Mouse (Mus musculus): Measurements from ENCODE around the gene Madd. TPM values are rescaled to one million over a fixed set of nuclear protein-coding genes. Genes with fewer than 3 reads are reported as not detected.

Gene Madd
- 13.3 and 16.2 TPM in 2 replicates for polyA plus RNA-seq (2016; fragmentation: Nextera tagmentation; extraction: Ambion mirVana)

DNA sequence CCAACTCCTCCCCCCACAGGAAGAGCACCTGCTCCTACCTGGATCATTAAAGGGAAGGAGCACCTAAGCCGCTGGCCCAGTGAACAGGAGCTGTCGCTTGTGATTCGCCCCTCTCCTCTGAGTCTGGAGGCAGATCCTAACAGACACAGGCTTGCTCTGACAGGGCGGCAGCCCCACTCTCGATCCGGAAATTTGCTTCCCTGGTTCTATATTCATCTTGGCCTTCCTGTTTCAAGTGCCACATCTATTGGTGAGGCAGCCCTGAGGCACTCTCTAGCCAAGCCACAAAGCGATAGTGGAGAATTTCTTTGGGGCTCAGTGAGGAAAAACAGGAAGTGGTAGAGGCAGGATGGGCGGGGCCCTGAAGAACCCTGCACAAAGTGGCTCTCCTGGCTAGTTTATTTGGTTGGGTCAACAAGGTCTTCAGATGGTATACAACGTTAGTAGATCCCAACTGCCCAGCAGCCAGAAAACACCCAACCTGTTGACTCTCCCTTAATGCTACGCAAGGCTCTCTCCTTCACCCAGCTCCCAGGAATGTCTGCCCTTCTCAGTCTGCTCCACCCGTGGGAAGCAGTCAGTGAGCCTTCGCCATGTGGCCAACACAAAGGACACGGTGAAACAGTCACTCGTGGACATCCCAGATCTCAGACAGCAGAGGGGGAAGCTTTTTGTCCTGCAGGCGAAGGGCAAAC, at the start of gene Madd:
Gene Madd, minus strand, starts transcription at position 127 of the 695 bp plus-strand sequence.
- WGBS: 66% methylated on average over 15 of the region's 15 CpGs
- Histone ChIP-seq H3K4me2 (peak within 1 kb of the TSS; percentile 83), H3K36me3 (no peaks in the 10 kb centered on the region), H3K27me3 (peaks cover 9% of the 10 kb centered on the region; the same call in 1 of the 2 replicates), H3K27ac (peak within 1 kb of the TSS; percentile 83), H3K9ac (replicated peaks) (peak within 1 kb of the TSS; percentile 74), H3K4me1 (replicated peaks) (peaks cover 14% of the 10 kb centered on the region), H3K4me3 (replicated peaks) (peak within 1 kb of the TSS; percentile 85), H3K9me3 (no peaks in the 10 kb centered on the region)
- ATAC-seq (ENCODE audit: insufficient number of reproducible peaks, insufficient read depth, low FRiP score, low TSS enrichment, low read depth): no peak

GRCm38 (mm10) chr2:91229735-91230134, 46.1 kb upstream of the Madd start:
- no peaks in the 10 kb centered on the region for H3K9me3 ChIP-seq
- H3K4me3 ChIP-seq (replicated peaks): no peak overlapping the region
- 63% methylated on average over 2 of the region's 2 CpGs for WGBS
- H3K4me1 ChIP-seq (replicated peaks): no peaks in the 10 kb centered on the region
- H3K4me2 ChIP-seq: no peak overlapping the region
- no peak overlapping the region for H3K27ac ChIP-seq
- no peak overlapping the region for H3K9ac ChIP-seq (replicated peaks)
- H3K36me3 ChIP-seq: peaks cover 11% of the 10 kb centered on the region; the same call in 1 of the 2 replicates
- no peaks in the 10 kb centered on the region for H3K27me3 ChIP-seq
- no peak for ATAC-seq (ENCODE audit: insufficient number of reproducible peaks, insufficient read depth, low FRiP score, low TSS enrichment, low read depth)

DNA sequence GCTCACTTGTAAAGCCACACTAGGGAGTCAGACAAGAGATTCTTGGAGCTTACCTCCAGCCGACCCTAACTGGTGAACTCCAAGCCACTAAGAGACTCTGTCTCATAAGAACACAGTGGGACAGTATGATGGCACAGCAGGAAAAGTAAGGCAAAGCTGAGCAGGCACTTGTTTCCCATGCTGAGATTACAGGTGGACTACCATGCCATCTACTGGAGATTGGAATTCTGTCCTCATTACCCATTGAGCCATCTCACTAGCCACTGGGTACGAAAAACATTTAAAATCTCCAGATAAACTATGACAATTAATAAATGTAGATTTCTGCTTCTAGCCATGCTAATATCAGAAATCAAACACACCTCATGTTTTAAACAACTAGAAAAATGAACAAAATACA, 40.0 kb upstream of the Madd start:
- no peak for ATAC-seq (ENCODE audit: insufficient number of reproducible peaks, insufficient read depth, low FRiP score, low TSS enrichment, low read depth)
- no peak overlapping the region for H3K9ac ChIP-seq (replicated peaks)
- H3K27me3 ChIP-seq: no peaks in the 10 kb centered on the region
- H3K27ac ChIP-seq: no peak overlapping the region
- H3K4me2 ChIP-seq: no peak overlapping the region
- no peaks in the 10 kb centered on the region for H3K4me1 ChIP-seq (replicated peaks)
- no peaks in the 10 kb centered on the region for H3K9me3 ChIP-seq
- no peak overlapping the region for H3K4me3 ChIP-seq (replicated peaks)
- peaks cover 2% of the 10 kb centered on the region; the same call in 1 of the 2 replicates for H3K36me3 ChIP-seq
- 84% methylated on average over 2 of the region's 2 CpGs for WGBS

DNA sequence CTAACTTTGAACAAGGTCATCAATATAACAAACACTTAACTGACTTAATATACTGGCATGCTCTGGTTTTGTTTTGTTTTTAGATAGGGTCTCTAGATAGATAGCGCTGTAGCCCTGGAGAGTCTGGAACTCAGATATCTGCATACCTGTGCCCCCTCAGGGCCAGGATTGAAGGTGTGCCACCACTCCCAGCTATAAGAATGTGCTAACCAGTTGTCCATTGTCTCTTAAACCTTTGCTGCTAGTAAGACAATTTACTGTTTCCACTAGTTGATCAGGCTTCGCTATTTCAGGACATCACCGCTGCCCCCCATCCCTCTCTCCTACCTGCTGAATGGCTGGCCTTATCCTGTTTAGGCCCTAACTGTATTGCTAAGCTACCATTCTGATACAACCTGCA, 36.9 kb upstream of the Madd start:
- 97% methylated on average over 3 of the region's 3 CpGs for WGBS
- Histone ChIP-seq H3K27ac (no peak overlapping the region), H3K4me3 (replicated peaks) (no peak overlapping the region), H3K36me3 (peaks cover 30% of the 10 kb centered on the region), H3K9me3 (no peaks in the 10 kb centered on the region), H3K4me2 (no peak overlapping the region), H3K27me3 (no peaks in the 10 kb centered on the region), H3K4me1 (replicated peaks) (no peaks in the 10 kb centered on the region), H3K9ac (replicated peaks) (no peak overlapping the region)
- no peak for ATAC-seq (ENCODE audit: insufficient number of reproducible peaks, insufficient read depth, low FRiP score, low TSS enrichment, low read depth)

DNA sequence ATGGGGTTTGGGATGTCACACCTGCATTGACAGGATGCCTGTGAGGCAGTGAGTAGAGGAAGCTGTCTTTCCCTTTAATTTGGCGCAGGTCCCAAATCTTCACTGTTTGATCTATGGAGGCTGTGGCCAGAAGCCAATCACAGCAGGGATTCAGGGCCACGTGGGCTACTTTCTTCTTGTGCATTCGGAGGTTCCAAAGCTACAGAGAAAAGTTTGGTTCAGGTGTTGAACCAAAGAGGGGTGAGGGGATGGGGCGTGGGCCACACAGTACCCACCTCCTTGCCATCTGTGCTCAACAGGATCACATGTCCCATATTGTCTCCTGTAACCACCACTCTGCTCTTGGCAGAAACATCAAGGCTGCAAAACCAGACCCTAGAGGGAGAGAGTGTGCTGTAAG, 33.4 kb upstream of the Madd start:
- ATAC-seq (ENCODE audit: insufficient number of reproducible peaks, insufficient read depth, low FRiP score, low TSS enrichment, low read depth): no peak

DNA sequence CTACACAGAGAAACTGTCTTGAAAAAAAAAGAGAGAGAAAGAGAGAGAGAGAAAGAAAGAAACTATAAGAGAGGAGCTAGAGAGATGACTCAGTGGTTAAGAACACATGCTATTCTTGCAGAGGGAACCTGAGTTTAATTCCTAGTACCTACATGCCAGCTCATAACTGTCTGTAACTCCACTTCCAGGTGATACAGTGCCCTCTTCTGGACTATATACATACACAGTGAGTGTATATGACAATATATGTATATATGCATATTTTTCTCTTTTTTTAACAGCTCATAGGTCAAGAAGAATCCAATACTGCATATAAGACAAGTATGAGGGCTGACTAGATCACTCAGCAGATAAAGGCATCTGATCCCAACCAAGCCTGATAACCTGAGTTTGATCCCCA, 29.7 kb upstream of the Madd start:
- no peak for ATAC-seq (ENCODE audit: insufficient number of reproducible peaks, insufficient read depth, low FRiP score, low TSS enrichment, low read depth)
- no peaks in the 10 kb centered on the region for H3K9me3 ChIP-seq
- peaks cover 90% of the 10 kb centered on the region for H3K36me3 ChIP-seq
- no peak overlapping the region for H3K4me3 ChIP-seq (replicated peaks)
- no peak overlapping the region for H3K9ac ChIP-seq (replicated peaks)
- H3K4me1 ChIP-seq (replicated peaks): no peaks in the 10 kb centered on the region
- no peak overlapping the region for H3K4me2 ChIP-seq
- no peak overlapping the region for H3K27ac ChIP-seq
- no peaks in the 10 kb centered on the region for H3K27me3 ChIP-seq

More for the DNA sequence above, 33.4 kb upstream of the Madd start:
- no peaks in the 10 kb centered on the region for H3K4me1 ChIP-seq (replicated peaks)
- no peak overlapping the region for H3K4me3 ChIP-seq (replicated peaks)
- no peaks in the 10 kb centered on the region for H3K9me3 ChIP-seq
- H3K9ac ChIP-seq (replicated peaks): no peak overlapping the region
- H3K27ac ChIP-seq: no peak overlapping the region
- H3K4me2 ChIP-seq: no peak overlapping the region
- H3K36me3 ChIP-seq: peaks cover 60% of the 10 kb centered on the region
- no peaks in the 10 kb centered on the region for H3K27me3 ChIP-seq
- WGBS: 74% methylated on average over 4 of the region's 4 CpGs

- Histone ChIP-seq H3K4me3 (replicated peaks) (no peak overlapping the region), H3K27ac (no peak overlapping the region), H3K36me3 (peaks cover 63% of the 10 kb centered on the region), H3K9me3 (no peaks in the 10 kb centered on the region), H3K4me2 (no peak overlapping the region), H3K4me1 (replicated peaks) (peaks cover 17% of the 10 kb centered on the region), H3K9ac (replicated peaks) (no peak overlapping the region), H3K27me3 (no peaks in the 10 kb centered on the region)
- 92% methylated on average over 9 of the region's 9 CpGs for WGBS
- no peak for ATAC-seq (ENCODE audit: insufficient number of reproducible peaks, insufficient read depth, low FRiP score, low TSS enrichment, low read depth)
Measured at GRCm38 (mm10) chr2:91206254-91206775, 22.7 kb upstream of the Madd start.

DNA sequence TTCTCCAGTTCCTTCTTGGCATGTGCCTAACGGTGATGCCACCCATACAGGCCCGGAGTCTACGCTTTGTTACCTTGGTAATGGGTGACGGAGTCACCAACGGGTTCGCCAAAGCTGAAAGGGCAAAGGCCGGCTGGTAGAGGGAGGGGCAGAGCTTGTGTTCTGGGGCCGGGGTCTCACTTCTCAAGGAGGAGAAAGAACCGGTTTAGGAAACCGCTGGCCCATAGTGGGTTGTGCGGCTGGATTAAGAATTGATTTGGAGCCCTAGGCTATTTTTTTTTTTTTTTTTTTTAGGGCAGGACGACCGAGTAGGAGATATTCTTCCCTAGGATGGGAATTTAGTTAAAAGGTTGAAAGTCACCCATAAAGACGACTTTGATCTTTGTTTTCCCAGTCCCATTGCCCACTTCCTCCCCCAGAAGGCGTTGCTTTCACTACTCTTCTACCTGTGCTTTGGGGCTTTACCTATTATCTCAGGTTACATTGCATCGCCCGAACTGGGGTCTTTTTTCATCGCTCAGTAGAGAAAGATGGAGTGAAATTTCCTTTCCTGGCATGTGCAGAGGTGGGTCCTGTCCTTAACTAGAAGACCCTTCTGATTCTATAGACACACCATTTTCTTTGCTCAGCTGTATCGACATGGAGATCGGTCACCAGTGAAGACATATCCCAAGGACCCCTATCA, 19.5 kb upstream of the Madd start:
- H3K36me3 ChIP-seq: peaks cover 34% of the 10 kb centered on the region
- H3K9me3 ChIP-seq: no peaks in the 10 kb centered on the region
- H3K9ac ChIP-seq (replicated peaks): peak overlapping the region; percentile 87
- ATAC-seq (ENCODE audit: insufficient number of reproducible peaks, insufficient read depth, low FRiP score, low TSS enrichment, low read depth): peak; percentile 56; the same call in 1 of the 2 replicates
- 11% methylated on average over 20 of the region's 20 CpGs for WGBS
- peaks cover 17% of the 10 kb centered on the region for H3K4me1 ChIP-seq (replicated peaks)
- H3K4me3 ChIP-seq (replicated peaks): peak overlapping the region; percentile 78
- H3K27ac ChIP-seq: peak overlapping the region; percentile 95
- peak overlapping the region; percentile 76 for H3K4me2 ChIP-seq
- no peaks in the 10 kb centered on the region for H3K27me3 ChIP-seq

GRCm38 (mm10) chr2:91202222-91202971, 18.8 kb upstream of the Madd start, which contains the start of the genes Nr1h3 and Acp2:
Gene Nr1h3, minus strand, starts transcription at chr2:91202834.
Gene Acp2, plus strand, starts transcription at chr2:91202885.
- peaks cover 27% of the 10 kb centered on the region for H3K36me3 ChIP-seq
- no peaks in the 10 kb centered on the region for H3K9me3 ChIP-seq
- ATAC-seq (ENCODE audit: insufficient number of reproducible peaks, insufficient read depth, low FRiP score, low TSS enrichment, low read depth): peak; percentile 97
- H3K4me3 ChIP-seq (replicated peaks): peak within 1 kb of the TSS; percentile 78
- peak within 1 kb of the TSS; percentile 95 for H3K27ac ChIP-seq
- 0 out of 2 replicates have a peak, but pooled peaks cover 3% of the 10 kb centered on the region for H3K27me3 ChIP-seq
- WGBS: 4% methylated on average over 28 of the region's 28 CpGs
- peak within 1 kb of the TSS; percentile 87 for H3K9ac ChIP-seq (replicated peaks)
- H3K4me1 ChIP-seq (replicated peaks): peaks cover 17% of the 10 kb centered on the region
- peak within 1 kb of the TSS; percentile 76 for H3K4me2 ChIP-seq

GRCm38 (mm10) chr2:91198888-91199287, 15.3 kb upstream of the Madd start:
- Histone ChIP-seq H3K27ac (no peak overlapping the region), H3K9me3 (no peaks in the 10 kb centered on the region), H3K36me3 (no peaks in the 10 kb centered on the region), H3K4me3 (replicated peaks) (no peak overlapping the region), H3K9ac (replicated peaks) (no peak overlapping the region), H3K27me3 (0 out of 2 replicates have a peak, but pooled peaks cover 3% of the 10 kb centered on the region), H3K4me1 (replicated peaks) (peaks cover 25% of the 10 kb centered on the region), H3K4me2 (no peak overlapping the region)
- ATAC-seq (ENCODE audit: insufficient number of reproducible peaks, insufficient read depth, low FRiP score, low TSS enrichment, low read depth): no peak
- 92% methylated on average over 3 of the region's 3 CpGs for WGBS

DNA sequence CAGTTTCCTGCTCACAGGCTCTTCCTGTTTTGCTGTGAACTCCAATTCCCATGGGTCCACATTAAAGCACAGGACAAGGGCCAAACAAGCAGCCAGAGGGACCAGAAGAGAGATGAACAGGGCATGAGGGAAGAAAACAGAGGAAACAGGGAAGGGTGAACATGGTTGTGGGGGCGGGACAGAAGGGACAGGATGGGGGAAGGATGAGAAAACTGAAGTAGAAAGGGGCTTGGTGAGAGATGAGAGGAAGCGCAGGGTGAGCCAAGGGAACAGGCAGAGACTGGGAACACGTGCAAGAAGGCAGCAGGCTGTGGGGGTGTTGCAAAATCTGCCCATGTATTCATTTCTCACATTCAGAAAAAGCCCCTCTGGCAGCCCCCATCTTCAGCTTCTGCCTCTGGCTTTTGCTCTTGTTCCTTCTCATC, 13.0 kb upstream of the Madd start:
- Histone ChIP-seq H3K4me2 (no peak overlapping the region), H3K27me3 (0 out of 2 replicates have a peak, but pooled peaks cover 3% of the 10 kb centered on the region), H3K4me1 (replicated peaks) (peaks cover 13% of the 10 kb centered on the region), H3K4me3 (replicated peaks) (no peak overlapping the region), H3K27ac (no peak overlapping the region), H3K36me3 (no peaks in the 10 kb centered on the region), H3K9me3 (no peaks in the 10 kb centered on the region), H3K9ac (replicated peaks) (no peak overlapping the region)
- 68% methylated on average over 3 of the region's 3 CpGs for WGBS
- ATAC-seq (ENCODE audit: insufficient number of reproducible peaks, insufficient read depth, low FRiP score, low TSS enrichment, low read depth): no peak

Measured in limb, embryonic 12.5 days (tissue).